Mouse (Mus musculus): ENCODE data around the gene Sox6.
"Not testable (repeated sequence)": the region's sequence is repeated elsewhere in the genome, so short reads cannot be mapped to it uniquely, and the experiment has no call there.

- TF ChIP-seq CTCF (IDR thresholded peaks at IDR 0.05; ENCODE audit: extremely low read depth, insufficient read depth, insufficient read length, insufficient replicate concordance); POLR2A (IDR thresholded peaks at IDR 0.05; ENCODE audit: low read depth, low read length): not testable (repeated sequence)
Measured at GRCm38 (mm10) chr7:115606125-115606524, 432.5 kb downstream of the Sox6 start.
